Mouse (Mus musculus): ENCODE results near the gene Cnn2. TPM values are rescaled to one million over a fixed set of nuclear protein-coding genes. Genes with fewer than 3 reads are reported as not detected.

Cnn2 gene
- polyA plus RNA-seq, 1 experiment from 2014 or later: 45.8 TPM

GRCm38 (mm10) chr10:80011740-80012139, 23.4 kb downstream of the Cnn2 start:
- Histone ChIP-seq H3K4me3 (replicated peaks) (no peak overlapping the region), H3K4me1 (replicated peaks) (peaks cover 32% of the 10 kb centered on the region), H3K9me3 (replicated peaks) (peaks cover 15% of the 10 kb centered on the region), H3K4me2 (no peak overlapping the region), H3K27me3 (peaks cover 19% of the 10 kb centered on the region), H3K36me3 (peaks cover 91% of the 10 kb centered on the region), H3K27ac (no peak overlapping the region), H3K9ac (no peak overlapping the region)
- DNase-seq: no peak
- ATAC-seq (ENCODE audit: low read depth): no peak
- 92% methylated on average over 6 of the region's 6 CpGs for WGBS (ENCODE audit: insufficient replicate concordance)

GRCm38 (mm10) chr10:80013609-80014008, 25.2 kb downstream of the Cnn2 start:
- ATAC-seq (ENCODE audit: low read depth) (no peak), DNase-seq (no peak)
- Histone ChIP-seq H3K4me3 (replicated peaks) (no peak overlapping the region), H3K4me2 (no peak overlapping the region), H3K9ac (no peak overlapping the region), H3K27me3 (peaks cover 19% of the 10 kb centered on the region), H3K27ac (no peak overlapping the region), H3K36me3 (peaks cover 72% of the 10 kb centered on the region), H3K4me1 (replicated peaks) (peaks cover 49% of the 10 kb centered on the region), H3K9me3 (replicated peaks) (peaks cover 15% of the 10 kb centered on the region)
- 77% methylated on average over 25 of the region's 25 CpGs for WGBS (ENCODE audit: insufficient replicate concordance)

GRCm38 (mm10) chr10:80014484-80015290, 26.3 kb downstream of the Cnn2 start:
- Histone ChIP-seq H3K27ac (peak overlapping the region; percentile 15), H3K4me1 (replicated peaks) (peaks cover 59% of the 10 kb centered on the region), H3K36me3 (peaks cover 65% of the 10 kb centered on the region), H3K9ac (no peak overlapping the region), H3K27me3 (peaks cover 19% of the 10 kb centered on the region), H3K4me2 (no peak overlapping the region), H3K9me3 (replicated peaks) (peaks cover 15% of the 10 kb centered on the region), H3K4me3 (replicated peaks) (no peak overlapping the region)
- DNase-seq (no peak), ATAC-seq (ENCODE audit: low read depth) (no peak)
- WGBS (ENCODE audit: insufficient replicate concordance): 61% methylated on average over 28 of the region's 28 CpGs

GRCm38 (mm10) chr10:80015583-80015982, 27.2 kb downstream of the Cnn2 start:
- Histone ChIP-seq H3K36me3 (peaks cover 60% of the 10 kb centered on the region), H3K4me3 (replicated peaks) (no peak overlapping the region), H3K27me3 (peaks cover 19% of the 10 kb centered on the region), H3K4me1 (replicated peaks) (peaks cover 68% of the 10 kb centered on the region), H3K9me3 (replicated peaks) (peaks cover 7% of the 10 kb centered on the region), H3K4me2 (peak overlapping the region; percentile 78; the same call in 1 of the 2 replicates), H3K9ac (no peak overlapping the region), H3K27ac (peak overlapping the region; percentile 84)
- ATAC-seq (ENCODE audit: low read depth): no peak
- 81% methylated on average over 10 of the region's 10 CpGs for WGBS (ENCODE audit: insufficient replicate concordance)
- DNase-seq: no peak

GRCm38 (mm10) chr10:80016511-80016910, 28.1 kb downstream of the Cnn2 start, which contains the start of gene Arhgap45:
Gene Arhgap45, plus strand, starts transcription at chr10:80016653.
- H3K4me1 ChIP-seq (replicated peaks): peaks cover 72% of the 10 kb centered on the region
- DNase-seq: peak; percentile 70
- H3K4me3 ChIP-seq (replicated peaks): peak within 1 kb of the TSS; percentile 59
- 21% methylated on average over 11 of the region's 11 CpGs for WGBS (ENCODE audit: insufficient replicate concordance)
- peaks cover 19% of the 10 kb centered on the region for H3K27me3 ChIP-seq
- peak within 1 kb of the TSS; percentile 84 for H3K27ac ChIP-seq
- peak; percentile 74 for ATAC-seq (ENCODE audit: low read depth)
- H3K36me3 ChIP-seq: peaks cover 60% of the 10 kb centered on the region
- H3K9ac ChIP-seq: peak within 1 kb of the TSS; percentile 72
- H3K4me2 ChIP-seq: peak within 1 kb of the TSS; percentile 78
- H3K9me3 ChIP-seq (replicated peaks): no peaks in the 10 kb centered on the region

- peak; percentile 30 for DNase-seq
- H3K9me3 ChIP-seq (replicated peaks): no peaks in the 10 kb centered on the region
- peaks cover 72% of the 10 kb centered on the region for H3K4me1 ChIP-seq (replicated peaks)
- H3K4me3 ChIP-seq (replicated peaks): peak overlapping the region; percentile 59
- WGBS (ENCODE audit: insufficient replicate concordance): 18% methylated on average over 10 of the region's 10 CpGs
- peak overlapping the region; percentile 84 for H3K27ac ChIP-seq
- ATAC-seq (ENCODE audit: low read depth): peak; percentile 22; the same call in 1 of the 2 replicates
- peaks cover 19% of the 10 kb centered on the region for H3K27me3 ChIP-seq
- H3K36me3 ChIP-seq: peaks cover 60% of the 10 kb centered on the region
- peak overlapping the region; percentile 72 for H3K9ac ChIP-seq
- H3K4me2 ChIP-seq: peak overlapping the region; percentile 78
These were observed 28.5 kb downstream of the Cnn2 start for GRCm38 (mm10) chr10:80016931-80017330.

- no peaks in the 10 kb centered on the region for H3K9me3 ChIP-seq (replicated peaks)
- H3K9ac ChIP-seq: peak overlapping the region; percentile 72
- 14% methylated on average over 3 of the region's 3 CpGs for WGBS (ENCODE audit: insufficient replicate concordance)
- H3K36me3 ChIP-seq: peaks cover 60% of the 10 kb centered on the region
- H3K4me1 ChIP-seq (replicated peaks): peaks cover 72% of the 10 kb centered on the region
- H3K4me3 ChIP-seq (replicated peaks): peak overlapping the region; percentile 59
- ATAC-seq (ENCODE audit: low read depth) (peak; percentile 44), DNase-seq (peak; percentile 60)
- peak overlapping the region; percentile 78 for H3K4me2 ChIP-seq
- peaks cover 19% of the 10 kb centered on the region for H3K27me3 ChIP-seq
- peak overlapping the region; percentile 84 for H3K27ac ChIP-seq
These were observed 29.0 kb downstream of the Cnn2 start for GRCm38 (mm10) chr10:80017361-80017760.

GRCm38 (mm10) chr10:80017771-80018170, 29.4 kb downstream of the Cnn2 start:
- Histone ChIP-seq H3K9me3 (replicated peaks) (no peaks in the 10 kb centered on the region), H3K4me2 (peak overlapping the region; percentile 78), H3K27me3 (peaks cover 19% of the 10 kb centered on the region), H3K36me3 (peaks cover 60% of the 10 kb centered on the region), H3K27ac (peak overlapping the region; percentile 84), H3K4me3 (replicated peaks) (peak overlapping the region; percentile 59), H3K4me1 (replicated peaks) (peaks cover 72% of the 10 kb centered on the region), H3K9ac (peak overlapping the region; percentile 72)
- DNase-seq: no peak
- ATAC-seq (ENCODE audit: low read depth): no peak
- WGBS (ENCODE audit: insufficient replicate concordance): 43% methylated on average over 14 of the region's 14 CpGs

- Histone ChIP-seq H3K36me3 (peaks cover 54% of the 10 kb centered on the region), H3K4me1 (replicated peaks) (peaks cover 70% of the 10 kb centered on the region), H3K27ac (peak overlapping the region; percentile 84), H3K9ac (peak overlapping the region; percentile 67), H3K4me2 (peak overlapping the region; percentile 66), H3K9me3 (replicated peaks) (no peaks in the 10 kb centered on the region), H3K27me3 (peaks cover 11% of the 10 kb centered on the region), H3K4me3 (replicated peaks) (peak overlapping the region; percentile 39)
- DNase-seq (peak; percentile 63), ATAC-seq (ENCODE audit: low read depth) (peak; percentile 75)
- WGBS (ENCODE audit: insufficient replicate concordance): 4% methylated on average over 14 of the region's 15 CpGs
These were observed 30.4 kb downstream of the Cnn2 start for GRCm38 (mm10) chr10:80018739-80019297.

- Histone ChIP-seq H3K4me1 (replicated peaks) (peaks cover 70% of the 10 kb centered on the region), H3K27ac (peak overlapping the region; percentile 84), H3K27me3 (peaks cover 3% of the 10 kb centered on the region; the same call in 1 of the 2 replicates), H3K4me2 (peak overlapping the region; percentile 66), H3K9me3 (replicated peaks) (no peaks in the 10 kb centered on the region), H3K36me3 (peaks cover 49% of the 10 kb centered on the region), H3K9ac (peak overlapping the region; percentile 67), H3K4me3 (replicated peaks) (peak overlapping the region; percentile 39)
- 55% methylated on average over 20 of the region's 20 CpGs for WGBS (ENCODE audit: insufficient replicate concordance)
- DNase-seq: no peak
- ATAC-seq (ENCODE audit: low read depth): peak; percentile 37
These were observed 31.2 kb downstream of the Cnn2 start for GRCm38 (mm10) chr10:80019471-80020131.

- no peak overlapping the region for H3K4me3 ChIP-seq (replicated peaks)
- 77% methylated on average over 11 of the region's 11 CpGs for WGBS (ENCODE audit: insufficient replicate concordance)
- peak overlapping the region; percentile 66; the same call in 1 of the 2 replicates for H3K4me2 ChIP-seq
These were observed 31.8 kb downstream of the Cnn2 start for GRCm38 (mm10) chr10:80020191-80020590.

More at GRCm38 (mm10) chr10:80020191-80020590, 31.8 kb downstream of the Cnn2 start:
- ATAC-seq (ENCODE audit: low read depth): no peak
- Histone ChIP-seq H3K27ac (no peak overlapping the region; the same call in 1 of the 2 replicates), H3K4me1 (replicated peaks) (peaks cover 71% of the 10 kb centered on the region), H3K36me3 (peaks cover 48% of the 10 kb centered on the region), H3K9ac (peak overlapping the region; percentile 67; the same call in 1 of the 2 replicates), H3K9me3 (replicated peaks) (no peaks in the 10 kb centered on the region), H3K27me3 (no peaks in the 10 kb centered on the region)
- DNase-seq: no peak
